Mouse (Mus musculus) lung, embryonic 14.5 days (tissue): ENCODE data around the gene Fam19a2. TPM values are rescaled to one million over a fixed set of nuclear protein-coding genes. Genes with fewer than 3 reads are reported as not detected.

Experiments used
- ATAC-seq: fragments of 200-750 bp; cut with Nextera tagmentation; 2 replicates; pipeline ENCODE4 v1.8.0; 2017; ENCODE audit warnings: mild to moderate bottlenecking, moderate TSS enrichment, moderate library complexity; ENCODE audit not compliant: insufficient read depth
- DNase-seq: peaks from one replicate; pipeline ENCODE4 v3.0.0-alpha.2; 2015
- H3K27ac ChIP-seq: fragments of 300-500 bp; sonication (generic); 2 replicates; pipeline ENCODE4 v1.5.1; 2014; ENCODE audit warnings: low read depth, mild to moderate bottlenecking, moderate library complexity
- H3K27me3 ChIP-seq: fragments of 300-500 bp; sonication (generic); 2 replicates; pipeline ENCODE4 v1.6.1; 2014; ENCODE audit warnings: low read length, control low read depth; ENCODE audit not compliant: insufficient read depth
- H3K36me3 ChIP-seq: fragments of 300-500 bp; sonication (generic); 2 replicates; pipeline ENCODE4 v1.6.1; 2014; ENCODE audit warnings: control low read depth; ENCODE audit not compliant: insufficient read depth
- H3K4me1 ChIP-seq: fragments of 300-500 bp; sonication (generic); 2 replicates; pipeline ENCODE4 v1.6.1; 2014; ENCODE audit warnings: antibody characterized with exemption, control low read depth; ENCODE audit not compliant: insufficient read depth
- H3K4me2 ChIP-seq: fragments of 300-500 bp; sonication (generic); 2 replicates; pipeline ENCODE4 v1.6.1; 2014; ENCODE audit warnings: mild to moderate bottlenecking
- H3K4me3 ChIP-seq: fragments of 300-500 bp; sonication (generic); 2 replicates; pipeline ENCODE4 v1.5.1; 2014; ENCODE audit warnings: low read depth, low read length
- H3K9ac ChIP-seq: fragments of 300-500 bp; sonication (generic); 2 replicates; pipeline ENCODE4 v1.6.1; 2014
- H3K9me3 ChIP-seq: fragments of 300-500 bp; sonication (generic); 2 replicates; pipeline ENCODE4 v1.6.1; 2016; ENCODE audit warnings: low read depth, low read length, control low read depth
- CTCF ChIP-seq: IDR thresholded peaks from 2 replicates; pipeline ENCODE4 v1.5.1; 2016; ENCODE audit warnings: antibody characterized with exemption, low read depth
- WGBS: fragments of 180-500 bp; shearing (Covaris S2); extraction: QIAGEN DNeasy Blood & Tissue Kit; methylation state at CpG from one replicate; pipeline ENCODE4 v1.1.7; 2014; 5-methylcytosine and 5-hydroxymethylcytosine counted together
- polyA plus RNA-seq: library from polyadenylated mRNA; unstranded; fragments of >200 nt; fragmentation: Nextera tagmentation; extraction: Ambion mirVana; gene quantifications from 2 replicates; pipeline ENCODE4 v1.2.1, GENCODE M21; 2014

The Fam19a2 gene
- polyA plus RNA-seq, 1 experiment from 2014 or later, result 1.0 TPM

DNA sequence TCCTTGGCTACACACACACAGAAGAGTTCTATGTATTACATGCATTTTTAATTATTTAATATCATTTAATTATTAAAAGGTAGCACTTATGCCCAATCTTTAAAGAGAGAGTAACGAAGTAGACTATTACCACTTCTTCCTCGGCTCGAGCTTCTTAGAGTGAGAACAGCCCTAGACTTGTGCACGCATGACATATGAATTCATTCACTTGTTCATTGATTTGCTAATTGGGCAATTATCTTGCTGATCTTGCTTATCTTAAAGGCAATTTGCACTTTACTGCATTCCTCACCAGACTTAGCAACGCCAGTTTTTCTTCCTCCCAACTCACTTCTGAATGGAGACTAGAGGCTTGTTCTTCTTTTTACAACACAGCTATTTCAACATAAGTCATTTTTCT lies 196.7 kb downstream of the Fam19a2 start:
- Histone ChIP-seq H3K4me1 (no peaks in the 10 kb centered on the region), H3K27ac (no peak overlapping the region), H3K36me3 (no peaks in the 10 kb centered on the region), H3K9me3 (no peaks in the 10 kb centered on the region), H3K27me3 (no peaks in the 10 kb centered on the region), H3K9ac (no peak overlapping the region), H3K4me2 (no peak overlapping the region), H3K4me3 (no peak overlapping the region)
- 72% methylated on average over 5 of the region's 5 CpGs for WGBS
- DNase-seq (no peak), ATAC-seq (no peak)
- TF ChIP-seq CTCF, result no peak

GRCm38 (mm10) chr10:123462305-123462704 lies 198.5 kb downstream of the Fam19a2 start:
- Histone ChIP-seq H3K9me3 (no peaks in the 10 kb centered on the region), H3K27ac (no peak overlapping the region)
- no peak for ATAC-seq

GRCm38 (mm10) chr10:123514749-123515148 lies 251.0 kb downstream of the Fam19a2 start:
- no peak for DNase-seq
- Histone ChIP-seq H3K36me3 (no peaks in the 10 kb centered on the region), H3K4me2 (no peak overlapping the region), H3K27ac (no peak overlapping the region), H3K27me3 (no peaks in the 10 kb centered on the region), H3K9ac (no peak overlapping the region), H3K9me3 (no peaks in the 10 kb centered on the region), H3K4me3 (no peak overlapping the region), H3K4me1 (no peaks in the 10 kb centered on the region)
- no peak for TF ChIP-seq CTCF
- ATAC-seq, result no peak
- 84% methylated on average over 3 of the region's 3 CpGs for WGBS

More at GRCm38 (mm10) chr10:123462305-123462704, 198.5 kb downstream of the Fam19a2 start:
- 79% methylated on average over 3 of the region's 3 CpGs for WGBS
- no peak overlapping the region for H3K4me2 ChIP-seq
- H3K9ac ChIP-seq, result no peak overlapping the region
- no peak for DNase-seq
- no peaks in the 10 kb centered on the region for H3K27me3 ChIP-seq
- TF ChIP-seq CTCF, result no peak
- no peaks in the 10 kb centered on the region for H3K36me3 ChIP-seq
- no peak overlapping the region for H3K4me3 ChIP-seq
- H3K4me1 ChIP-seq, result no peaks in the 10 kb centered on the region

- no peaks in the 10 kb centered on the region for H3K4me1 ChIP-seq
- H3K9ac ChIP-seq, result no peak overlapping the region
- no peaks in the 10 kb centered on the region for H3K36me3 ChIP-seq
- no peak overlapping the region for H3K4me3 ChIP-seq
- H3K4me2 ChIP-seq, result no peak overlapping the region
- no peaks in the 10 kb centered on the region for H3K27me3 ChIP-seq
- no peak for ATAC-seq
- no peak for DNase-seq
- no peaks in the 10 kb centered on the region for H3K9me3 ChIP-seq
- TF ChIP-seq CTCF, result no peak
- H3K27ac ChIP-seq, result no peak overlapping the region
- WGBS, result 64% methylated on average over 2 of the region's 2 CpGs
These were observed 256.8 kb downstream of the Fam19a2 start for GRCm38 (mm10) chr10:123520613-123521012.

DNA sequence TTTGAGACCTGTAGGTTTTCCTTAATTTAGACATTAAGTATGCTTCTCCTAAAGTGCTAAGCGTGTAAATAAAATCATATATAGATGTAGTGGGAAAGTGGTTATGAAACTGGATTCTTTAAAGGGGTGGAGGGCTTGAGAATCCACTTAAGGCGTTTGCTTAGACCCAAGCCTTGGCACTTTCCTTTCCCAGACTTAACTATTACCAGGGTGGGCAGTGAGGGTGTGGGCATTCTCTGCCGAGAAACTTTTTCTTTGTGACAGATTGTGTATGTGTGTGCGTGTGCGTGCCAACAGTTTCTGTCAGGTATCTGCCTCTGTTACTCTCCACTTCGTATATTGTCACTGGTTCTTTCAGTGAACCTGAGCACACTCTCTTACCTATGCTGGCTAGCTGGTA lies 257.4 kb downstream of the Fam19a2 start:
- no peak for ATAC-seq
- Histone ChIP-seq H3K9me3 (no peaks in the 10 kb centered on the region), H3K4me3 (no peak overlapping the region), H3K27ac (no peak overlapping the region), H3K4me1 (no peaks in the 10 kb centered on the region), H3K36me3 (no peaks in the 10 kb centered on the region), H3K4me2 (no peak overlapping the region), H3K27me3 (no peaks in the 10 kb centered on the region), H3K9ac (no peak overlapping the region)
- no peak for TF ChIP-seq CTCF
- 77% methylated on average over 6 of the region's 6 CpGs for WGBS
- no peak for DNase-seq

DNA sequence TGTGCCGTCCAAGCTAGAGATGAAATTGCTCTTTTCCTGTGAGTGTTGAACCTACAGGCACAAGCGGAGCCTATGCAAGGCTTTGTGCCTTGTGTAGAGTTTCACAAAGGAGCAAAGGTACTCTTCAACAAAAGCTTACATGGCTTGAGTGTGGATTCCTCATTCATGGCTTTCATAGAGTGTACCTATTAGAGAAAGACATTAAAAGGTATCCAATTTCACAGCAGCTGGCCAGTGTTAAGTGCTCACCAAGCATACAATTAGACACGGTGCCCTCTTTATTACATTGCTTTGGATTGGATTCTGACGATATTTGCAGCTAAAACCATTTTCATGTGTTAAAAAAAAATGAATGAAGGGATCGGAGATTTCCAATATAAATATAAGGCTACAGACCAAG lies 261.6 kb downstream of the Fam19a2 start:
- no peaks in the 10 kb centered on the region for H3K27me3 ChIP-seq
- H3K9ac ChIP-seq, result no peak overlapping the region
- 73% methylated on average over 5 of the region's 5 CpGs for WGBS
- H3K4me1 ChIP-seq, result no peaks in the 10 kb centered on the region
- no peak for DNase-seq
- TF ChIP-seq CTCF, result no peak
- H3K4me3 ChIP-seq, result no peak overlapping the region
- H3K4me2 ChIP-seq, result no peak overlapping the region
- H3K27ac ChIP-seq, result no peak overlapping the region
- no peaks in the 10 kb centered on the region for H3K36me3 ChIP-seq
- ATAC-seq, result no peak
- H3K9me3 ChIP-seq, result no peaks in the 10 kb centered on the region

DNA sequence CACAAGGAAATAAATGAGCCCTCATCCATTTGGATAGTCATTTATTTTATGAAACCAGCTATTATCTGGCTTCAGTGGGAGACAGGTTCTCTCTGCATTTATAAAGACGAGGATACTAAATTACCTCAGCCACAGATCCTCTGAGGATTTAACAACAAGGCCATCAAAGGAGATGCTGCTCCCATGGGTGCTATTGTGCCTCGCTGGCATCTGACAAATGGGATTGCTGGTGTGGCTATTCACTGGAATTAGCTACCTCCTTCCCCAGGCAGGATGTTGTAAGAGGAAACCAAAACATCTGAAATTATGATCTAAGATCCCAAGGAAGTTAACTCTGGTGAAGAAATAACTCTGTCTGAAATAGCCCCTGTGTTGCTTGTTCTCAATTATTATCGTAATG lies 262.3 kb downstream of the Fam19a2 start:
- no peak for DNase-seq
- ATAC-seq, result no peak
- H3K27ac ChIP-seq, result no peak overlapping the region
- WGBS, result 70% methylated on average over 3 of the region's 3 CpGs
- no peak overlapping the region for H3K4me3 ChIP-seq
- H3K27me3 ChIP-seq, result no peaks in the 10 kb centered on the region
- no peaks in the 10 kb centered on the region for H3K36me3 ChIP-seq
- H3K4me2 ChIP-seq, result no peak overlapping the region
- no peaks in the 10 kb centered on the region for H3K9me3 ChIP-seq
- H3K9ac ChIP-seq, result no peak overlapping the region
- no peaks in the 10 kb centered on the region for H3K4me1 ChIP-seq
- no peak for TF ChIP-seq CTCF

- ATAC-seq, result no peak
- no peak for TF ChIP-seq CTCF
These were observed 272.3 kb downstream of the Fam19a2 start for GRCm38 (mm10) chr10:123536143-123536542.

More at GRCm38 (mm10) chr10:123536143-123536542, 272.3 kb downstream of the Fam19a2 start:
- WGBS, result 69% methylated on average over 4 of the region's 4 CpGs
- no peak for DNase-seq
- Histone ChIP-seq H3K4me2 (no peak overlapping the region), H3K27ac (no peak overlapping the region), H3K36me3 (no peaks in the 10 kb centered on the region), H3K4me1 (no peaks in the 10 kb centered on the region), H3K9ac (no peak overlapping the region), H3K9me3 (no peaks in the 10 kb centered on the region), H3K27me3 (no peaks in the 10 kb centered on the region), H3K4me3 (no peak overlapping the region)
